Mouse (Mus musculus) lung, embryonic 15.5 days (tissue): Measurements from ENCODE around the gene Slc18a2. TPM values are rescaled to one million over a fixed set of nuclear protein-coding genes. Genes with fewer than 3 reads are reported as not detected.

Experiments used
- ATAC-seq: fragments of 200-750 bp; cut with Nextera tagmentation; 2 replicates; pipeline ENCODE4 v1.8.0; 2017; ENCODE audit warnings: moderate number of reproducible peaks, borderline replicate concordance; ENCODE audit not compliant: low FRiP score, low TSS enrichment; ENCODE audit errors: extremely low read depth
- H3K27ac ChIP-seq: fragments of 300-500 bp; sonication (generic); 2 replicates; pipeline ENCODE4 v1.5.1; 2015; ENCODE audit warnings: moderate library complexity, mild to moderate bottlenecking, inconsistent platforms
- H3K27me3 ChIP-seq: fragments of 300-500 bp; sonication (generic); 2 replicates; pipeline ENCODE4 v1.6.1; 2015; ENCODE audit warnings: inconsistent platforms
- H3K36me3 ChIP-seq: fragments of 300-500 bp; sonication (generic); 2 replicates; pipeline ENCODE4 v1.6.1; 2015; ENCODE audit warnings: inconsistent platforms
- H3K4me1 ChIP-seq: fragments of 300-500 bp; sonication (generic); 2 replicates; pipeline ENCODE4 v1.6.1; 2015; ENCODE audit warnings: inconsistent platforms
- H3K4me2 ChIP-seq: fragments of 300-500 bp; sonication (generic); 2 replicates; pipeline ENCODE4 v1.6.1; 2015; ENCODE audit warnings: inconsistent platforms, mild to moderate bottlenecking, moderate library complexity
- H3K4me3 ChIP-seq: fragments of 300-500 bp; sonication (generic); 2 replicates; pipeline ENCODE4 v1.5.1; 2015; ENCODE audit warnings: mild to moderate bottlenecking, inconsistent platforms
- H3K9ac ChIP-seq: fragments of 300-500 bp; sonication (generic); 2 replicates; pipeline ENCODE4 v1.6.1; 2015; ENCODE audit warnings: inconsistent platforms
- H3K9me3 ChIP-seq: fragments of 300-500 bp; sonication (generic); 2 replicates; pipeline ENCODE4 v1.6.1; 2016; ENCODE audit warnings: inconsistent platforms
- WGBS: fragments of 180-500 bp; shearing (Covaris S2); methylation state at CpG from one replicate; pipeline ENCODE4 v1.1.7; 2015; 5-methylcytosine and 5-hydroxymethylcytosine counted together
- polyA plus RNA-seq: library from polyadenylated mRNA; unstranded; fragments of >200 nt; fragmentation: Nextera tagmentation; extraction: Ambion mirVana; gene quantifications from 2 replicates; pipeline ENCODE4 v1.2.1, GENCODE M21; 2015

Slc18a2 gene
- polyA plus RNA-seq, 1 experiment from 2014 or later: 6.0 TPM

GRCm38 (mm10) chr19:59282001-59282400 lies 21.3 kb downstream of the Slc18a2 start:
- H3K36me3 ChIP-seq: no peaks in the 10 kb centered on the region
- no peaks in the 10 kb centered on the region for H3K9me3 ChIP-seq
- no peak for ATAC-seq
- WGBS: 72% methylated on average over 3 of the region's 3 CpGs
- no peak overlapping the region for H3K27ac ChIP-seq
- no peaks in the 10 kb centered on the region for H3K27me3 ChIP-seq
- H3K4me3 ChIP-seq: no peak overlapping the region
- no peak overlapping the region for H3K4me2 ChIP-seq
- H3K9ac ChIP-seq: no peak overlapping the region
- no peaks in the 10 kb centered on the region for H3K4me1 ChIP-seq

GRCm38 (mm10) chr19:59289042-59289441 lies 28.3 kb downstream of the Slc18a2 start:
- ATAC-seq: no peak
- no peaks in the 10 kb centered on the region for H3K27me3 ChIP-seq
- H3K36me3 ChIP-seq: no peaks in the 10 kb centered on the region
- H3K9ac ChIP-seq: no peak overlapping the region
- no peak overlapping the region for H3K27ac ChIP-seq
- no peak overlapping the region for H3K4me3 ChIP-seq
- no peak overlapping the region for H3K4me2 ChIP-seq
- H3K4me1 ChIP-seq: no peaks in the 10 kb centered on the region
- H3K9me3 ChIP-seq: no peaks in the 10 kb centered on the region

DNA sequence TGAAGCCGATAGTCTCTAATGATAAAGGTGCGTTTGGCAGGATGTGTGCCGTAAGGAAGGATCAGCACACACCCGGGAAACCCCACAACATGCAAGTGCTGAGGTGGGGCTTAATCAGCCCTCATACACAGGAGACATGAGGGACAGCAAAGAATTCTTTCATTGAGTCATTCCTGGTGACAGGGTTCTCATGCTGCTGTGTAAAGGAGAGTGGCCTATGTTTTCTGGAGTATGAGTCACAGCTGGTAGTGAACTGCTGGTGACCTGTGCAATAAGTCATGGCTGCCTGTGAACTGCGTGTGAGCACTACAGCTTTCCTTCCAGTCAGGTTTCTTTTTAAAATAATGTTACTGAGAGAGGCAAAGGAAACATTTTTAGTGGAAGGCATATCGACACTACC lies 29.1 kb downstream of the Slc18a2 start:
- no peak for ATAC-seq

GRCm38 (mm10) chr19:59292183-59292839 lies 31.6 kb downstream of the Slc18a2 start:
- no peaks in the 10 kb centered on the region for H3K9me3 ChIP-seq
- H3K36me3 ChIP-seq: no peaks in the 10 kb centered on the region
- H3K9ac ChIP-seq: no peak overlapping the region
- no peak overlapping the region for H3K4me3 ChIP-seq
- WGBS: 82% methylated on average over 5 of the region's 5 CpGs
- no peak overlapping the region for H3K27ac ChIP-seq
- H3K27me3 ChIP-seq: no peaks in the 10 kb centered on the region
- no peak for ATAC-seq
- H3K4me1 ChIP-seq: no peaks in the 10 kb centered on the region
- H3K4me2 ChIP-seq: no peak overlapping the region

More for the DNA sequence above, 29.1 kb downstream of the Slc18a2 start:
- Histone ChIP-seq H3K27me3 (no peaks in the 10 kb centered on the region), H3K36me3 (no peaks in the 10 kb centered on the region), H3K9ac (no peak overlapping the region), H3K4me1 (no peaks in the 10 kb centered on the region), H3K4me2 (no peak overlapping the region), H3K4me3 (no peak overlapping the region), H3K27ac (no peak overlapping the region), H3K9me3 (no peaks in the 10 kb centered on the region)
- WGBS: 81% methylated on average over 6 of the region's 6 CpGs

DNA sequence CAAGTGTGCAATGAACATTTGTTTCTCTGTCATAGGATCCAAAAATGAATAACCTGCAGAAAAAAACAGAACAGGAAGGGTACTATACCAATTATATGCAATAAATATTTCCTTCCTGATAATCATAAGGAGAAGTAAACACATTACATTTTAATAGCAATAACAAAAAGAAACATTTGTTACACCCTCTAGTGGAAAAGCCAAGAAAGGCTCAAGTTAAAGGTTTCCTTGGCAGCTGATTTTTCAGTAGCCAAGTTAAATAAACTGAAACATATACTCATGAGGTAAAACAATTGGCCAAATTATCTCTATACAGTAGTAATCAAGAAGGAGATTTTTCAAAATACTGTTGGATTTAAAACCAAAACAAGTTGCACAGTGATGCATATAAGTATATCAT lies 54.6 kb downstream of the Slc18a2 start:
- H3K27me3 ChIP-seq: no peaks in the 10 kb centered on the region
- H3K9me3 ChIP-seq: no peaks in the 10 kb centered on the region
- no peak for ATAC-seq
- H3K36me3 ChIP-seq: no peaks in the 10 kb centered on the region
- H3K27ac ChIP-seq: no peak overlapping the region
- H3K4me2 ChIP-seq: no peak overlapping the region
- H3K4me3 ChIP-seq: no peak overlapping the region
- H3K4me1 ChIP-seq: no peaks in the 10 kb centered on the region
- H3K9ac ChIP-seq: no peak overlapping the region

DNA sequence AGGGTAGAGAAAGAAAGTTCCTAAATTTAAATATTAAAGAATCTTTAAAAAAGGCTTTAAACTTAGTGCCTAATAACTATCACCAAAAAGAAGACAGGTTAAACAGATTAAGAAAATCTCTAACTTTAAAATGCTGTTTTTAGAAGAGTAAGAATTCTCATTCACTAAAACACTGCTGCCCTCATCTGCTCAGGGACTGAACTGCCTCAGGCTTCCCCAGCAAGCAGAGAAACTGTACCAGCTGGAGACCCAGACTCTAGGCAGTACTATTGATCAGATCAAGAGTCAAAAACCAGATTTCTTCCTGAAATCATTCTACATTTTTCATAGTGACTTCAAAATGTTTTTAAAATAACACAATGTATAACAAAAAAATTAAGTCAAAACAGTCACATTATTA lies 55.9 kb downstream of the Slc18a2 start:
- H3K9ac ChIP-seq: no peak overlapping the region
- no peaks in the 10 kb centered on the region for H3K9me3 ChIP-seq
- H3K27ac ChIP-seq: no peak overlapping the region
- no peak for ATAC-seq
- no peaks in the 10 kb centered on the region for H3K36me3 ChIP-seq
- H3K4me2 ChIP-seq: no peak overlapping the region
- no peaks in the 10 kb centered on the region for H3K4me1 ChIP-seq
- no peaks in the 10 kb centered on the region for H3K27me3 ChIP-seq
- H3K4me3 ChIP-seq: no peak overlapping the region

GRCm38 (mm10) chr19:59321990-59322389 lies 61.3 kb downstream of the Slc18a2 start, which contains the start of gene Rps12-ps3:
Gene Rps12-ps3, plus strand, starts transcription at chr19:59322290.
- Histone ChIP-seq H3K36me3 (no peaks in the 10 kb centered on the region), H3K27ac (no peak within 1 kb of the TSS), H3K27me3 (no peaks in the 10 kb centered on the region), H3K9ac (no peak within 1 kb of the TSS), H3K4me1 (no peaks in the 10 kb centered on the region), H3K4me3 (no peak within 1 kb of the TSS), H3K4me2 (no peak within 1 kb of the TSS), H3K9me3 (no peaks in the 10 kb centered on the region)
- WGBS: 97% methylated on average over 13 of the region's 14 CpGs
- ATAC-seq: no peak

GRCm38 (mm10) chr19:59330816-59331225 lies 70.1 kb downstream of the Slc18a2 start:
- Histone ChIP-seq H3K36me3 (no peaks in the 10 kb centered on the region), H3K9ac (no peak overlapping the region)

GRCm38 (mm10) chr19:59336655-59337054 lies 76.0 kb downstream of the Slc18a2 start:
- ATAC-seq: no peak
- Histone ChIP-seq H3K27ac (no peak overlapping the region), H3K4me1 (peaks cover 7% of the 10 kb centered on the region), H3K36me3 (0 out of 2 replicates have a peak, but pooled peaks cover 5% of the 10 kb centered on the region), H3K27me3 (no peaks in the 10 kb centered on the region), H3K4me3 (no peak overlapping the region), H3K9ac (no peak overlapping the region), H3K9me3 (no peaks in the 10 kb centered on the region), H3K4me2 (no peak overlapping the region)
- WGBS: 87% methylated on average over 1 of the region's 1 CpGs

More at GRCm38 (mm10) chr19:59330816-59331225, 70.1 kb downstream of the Slc18a2 start:
- Histone ChIP-seq H3K4me3 (no peak overlapping the region), H3K27me3 (no peaks in the 10 kb centered on the region), H3K27ac (no peak overlapping the region), H3K4me1 (no peaks in the 10 kb centered on the region), H3K4me2 (no peak overlapping the region), H3K9me3 (no peaks in the 10 kb centered on the region)
- no peak for ATAC-seq

- H3K4me1 ChIP-seq: peaks cover 10% of the 10 kb centered on the region
Measured at GRCm38 (mm10) chr19:59337872-59338681, 77.4 kb downstream of the Slc18a2 start.

GRCm38 (mm10) chr19:59339908-59340307 lies 79.2 kb downstream of the Slc18a2 start:
- ATAC-seq: no peak
- Histone ChIP-seq H3K9ac (no peak overlapping the region), H3K9me3 (no peaks in the 10 kb centered on the region), H3K4me1 (peaks cover 26% of the 10 kb centered on the region), H3K36me3 (0 out of 2 replicates have a peak, but pooled peaks cover 5% of the 10 kb centered on the region), H3K4me3 (no peak overlapping the region), H3K27me3 (no peaks in the 10 kb centered on the region), H3K27ac (no peak overlapping the region), H3K4me2 (no peak overlapping the region)
- WGBS: 68% methylated on average over 3 of the region's 3 CpGs

More at GRCm38 (mm10) chr19:59337872-59338681, 77.4 kb downstream of the Slc18a2 start:
- Histone ChIP-seq H3K4me3 (no peak overlapping the region), H3K4me2 (no peak overlapping the region), H3K9me3 (no peaks in the 10 kb centered on the region), H3K9ac (no peak overlapping the region), H3K27me3 (no peaks in the 10 kb centered on the region), H3K27ac (no peak overlapping the region), H3K36me3 (0 out of 2 replicates have a peak, but pooled peaks cover 5% of the 10 kb centered on the region)
- no peak for ATAC-seq
- 77% methylated on average over 3 of the region's 3 CpGs for WGBS

GRCm38 (mm10) chr19:59342964-59343363 lies 82.3 kb downstream of the Slc18a2 start:
- 21% methylated on average over 2 of the region's 2 CpGs for WGBS
- no peaks in the 10 kb centered on the region for H3K36me3 ChIP-seq
- H3K27ac ChIP-seq: no peak overlapping the region
- no peak overlapping the region for H3K9ac ChIP-seq
- peak overlapping the region; percentile 96 for H3K4me2 ChIP-seq
- H3K4me1 ChIP-seq: peaks cover 29% of the 10 kb centered on the region
- ATAC-seq: no peak
- no peaks in the 10 kb centered on the region for H3K27me3 ChIP-seq
- no peaks in the 10 kb centered on the region for H3K9me3 ChIP-seq
- H3K4me3 ChIP-seq: peak overlapping the region; percentile 96
